Mouse (Mus musculus) lung, postnatal 0 days (tissue): ENCODE results near the gene Prkca. TPM values are rescaled to one million over a fixed set of nuclear protein-coding genes. Genes with fewer than 3 reads are reported as not detected.

Experiments used
- ATAC-seq: fragments of 200-750 bp; cut with Nextera tagmentation; 2 replicates; pipeline ENCODE4 v1.8.0; 2017; ENCODE audit warnings: moderate library complexity
- DNase-seq: peaks from one replicate; pipeline ENCODE4 v3.0.0-alpha.2; 2016; ENCODE audit warnings: low spot score
- H3K27ac ChIP-seq: fragments of 300-500 bp; sonication (generic); 2 replicates; pipeline ENCODE4 v1.5.1; 2014; ENCODE audit warnings: antibody characterized with exemption, mild to moderate bottlenecking, low read length, mixed read lengths
- H3K27me3 ChIP-seq: fragments of 300-500 bp; sonication (generic); replicated peaks from 2 replicates; pipeline ENCODE4 v1.6.1; 2014; ENCODE audit warnings: low read length, mixed read lengths; ENCODE audit not compliant: insufficient read depth
- H3K36me3 ChIP-seq: fragments of 300-500 bp; sonication (generic); 2 replicates; pipeline ENCODE4 v1.6.1; 2014; ENCODE audit warnings: low read length, mixed read lengths; ENCODE audit not compliant: insufficient read depth
- H3K4me1 ChIP-seq: fragments of 300-500 bp; sonication (generic); 2 replicates; pipeline ENCODE4 v1.6.1; 2014; ENCODE audit warnings: antibody characterized with exemption, low read depth, low read length, mixed read lengths; ENCODE audit not compliant: insufficient read depth
- H3K4me2 ChIP-seq: fragments of 300-500 bp; sonication (generic); replicated peaks from 2 replicates; pipeline ENCODE4 v1.6.1; 2014; ENCODE audit warnings: low read depth, mild to moderate bottlenecking, low read length, moderate library complexity, mixed read lengths
- H3K4me3 ChIP-seq: fragments of 300-500 bp; sonication (generic); 2 replicates; pipeline ENCODE4 v1.5.1; 2014; ENCODE audit warnings: low read depth, low read length
- H3K9ac ChIP-seq: fragments of 300-500 bp; sonication (generic); replicated peaks from 2 replicates; pipeline ENCODE4 v1.6.1; 2014; ENCODE audit warnings: low read depth, mild to moderate bottlenecking
- H3K9me3 ChIP-seq: fragments of 300-500 bp; sonication (generic); 2 replicates; pipeline ENCODE4 v1.6.1; 2016; ENCODE audit warnings: low read length, mixed read lengths
- CTCF ChIP-seq: IDR thresholded peaks from 2 replicates; pipeline ENCODE4 v1.5.1; 2016; ENCODE audit warnings: antibody characterized with exemption, mild to moderate bottlenecking
- EP300 ChIP-seq: IDR thresholded peaks from 2 replicates; pipeline ENCODE4 v1.6.1; 2016; ENCODE audit warnings: antibody characterized with exemption, mild to moderate bottlenecking, control low read depth
- WGBS: fragments of 180-500 bp; shearing (Covaris S2); extraction: QIAGEN DNeasy Blood & Tissue Kit; methylation state at CpG from one replicate; pipeline ENCODE4 v1.1.7; 2014; 5-methylcytosine and 5-hydroxymethylcytosine counted together
- polyA plus RNA-seq: library from polyadenylated mRNA; unstranded; fragments of >200 nt; fragmentation: Nextera tagmentation; extraction: Ambion mirVana; gene quantifications from 2 replicates; pipeline ENCODE4 v1.2.1, GENCODE M21; 2015

The Prkca gene
- polyA plus RNA-seq, 1 experiment from 2014 or later, result 4.0 TPM

GRCm38 (mm10) chr11:108273415-108273965 is 70.2 kb downstream of the Prkca start:
- no peaks in the 10 kb centered on the region for H3K27me3 ChIP-seq
- H3K9ac ChIP-seq, result no peak overlapping the region
- no peak for DNase-seq
- no peak overlapping the region for H3K27ac ChIP-seq
- 94% methylated on average over 12 of the region's 12 CpGs for WGBS
- no peaks in the 10 kb centered on the region for H3K9me3 ChIP-seq
- TF ChIP-seq CTCF (no peak), EP300 (no peak)
- no peaks in the 10 kb centered on the region for H3K36me3 ChIP-seq
- peaks cover 8% of the 10 kb centered on the region; the same call in 1 of the 2 replicates for H3K4me1 ChIP-seq
- H3K4me2 ChIP-seq, result no peak overlapping the region
- H3K4me3 ChIP-seq, result no peak overlapping the region
- no peak for ATAC-seq

GRCm38 (mm10) chr11:108272601-108273414 is 70.9 kb downstream of the Prkca start:
- no peaks in the 10 kb centered on the region for H3K27me3 ChIP-seq
- no peak for ATAC-seq
- H3K9ac ChIP-seq, result no peak overlapping the region
- DNase-seq, result no peak
- H3K36me3 ChIP-seq, result no peaks in the 10 kb centered on the region
- no peak overlapping the region for H3K27ac ChIP-seq
- no peaks in the 10 kb centered on the region for H3K9me3 ChIP-seq
- no peak overlapping the region for H3K4me2 ChIP-seq
- WGBS, result 62% methylated on average over 16 of the region's 16 CpGs
- TF ChIP-seq EP300 (no peak), CTCF (no peak)
- no peak overlapping the region for H3K4me3 ChIP-seq
- H3K4me1 ChIP-seq, result peaks cover 8% of the 10 kb centered on the region; the same call in 1 of the 2 replicates

GRCm38 (mm10) chr11:108271305-108271704 is 72.4 kb downstream of the Prkca start:
- Histone ChIP-seq H3K36me3 (no peaks in the 10 kb centered on the region), H3K9ac (no peak overlapping the region), H3K4me1 (no peaks in the 10 kb centered on the region), H3K9me3 (no peaks in the 10 kb centered on the region), H3K27ac (no peak overlapping the region), H3K4me2 (no peak overlapping the region), H3K4me3 (no peak overlapping the region), H3K27me3 (no peaks in the 10 kb centered on the region)
- peak; percentile 83 for ATAC-seq
- DNase-seq, result peak; percentile 74
- TF ChIP-seq EP300 (no peak), CTCF (no peak)
- whole genome bisulfite sequencing, result 39% methylated on average over 8 of the region's 8 CpGs

GRCm38 (mm10) chr11:108269516-108269915 is 74.2 kb downstream of the Prkca start:
- Histone ChIP-seq H3K4me1 (no peaks in the 10 kb centered on the region), H3K9ac (no peak overlapping the region), H3K4me2 (no peak overlapping the region), H3K9me3 (no peaks in the 10 kb centered on the region), H3K4me3 (no peak overlapping the region), H3K27me3 (no peaks in the 10 kb centered on the region), H3K36me3 (no peaks in the 10 kb centered on the region), H3K27ac (no peak overlapping the region)
- TF ChIP-seq EP300, result no peak
- TF ChIP-seq CTCF, result no peak
- ATAC-seq (no peak), DNase-seq (no peak)
- 57% methylated on average over 7 of the region's 7 CpGs for WGBS

- H3K27ac ChIP-seq, result no peak overlapping the region
- H3K4me1 ChIP-seq, result no peaks in the 10 kb centered on the region
- ATAC-seq, result no peak
- TF ChIP-seq EP300, result no peak
- TF ChIP-seq CTCF, result no peak
- H3K36me3 ChIP-seq, result no peaks in the 10 kb centered on the region
- H3K4me3 ChIP-seq, result no peak overlapping the region
- no peak overlapping the region for H3K4me2 ChIP-seq
- no peaks in the 10 kb centered on the region for H3K27me3 ChIP-seq
- DNase-seq, result no peak
- WGBS, result 64% methylated on average over 12 of the region's 12 CpGs
- no peak overlapping the region for H3K9ac ChIP-seq
- H3K9me3 ChIP-seq, result no peaks in the 10 kb centered on the region
These were observed 75.1 kb downstream of the Prkca start for GRCm38 (mm10) chr11:108268421-108269322.

GRCm38 (mm10) chr11:108267825-108268224 is 75.9 kb downstream of the Prkca start:
- 81% methylated on average over 7 of the region's 7 CpGs for WGBS
- ATAC-seq (no peak), DNase-seq (no peak)
- Histone ChIP-seq H3K36me3 (no peaks in the 10 kb centered on the region), H3K27me3 (no peaks in the 10 kb centered on the region), H3K4me3 (no peak overlapping the region), H3K4me1 (no peaks in the 10 kb centered on the region), H3K9me3 (no peaks in the 10 kb centered on the region), H3K4me2 (no peak overlapping the region), H3K9ac (no peak overlapping the region), H3K27ac (no peak overlapping the region)
- no peak for TF ChIP-seq EP300
- no peak for TF ChIP-seq CTCF
